Mouse (Mus musculus): ENCODE data around the gene Trpv4. TPM values are rescaled to one million over a fixed set of nuclear protein-coding genes. Genes with fewer than 3 reads are reported as not detected.

The Trpv4 gene
- polyA plus RNA-seq, 1 experiment, result 1.3 TPM

- no peaks in the 10 kb centered on the region for H3K4me1 ChIP-seq (ENCODE audit: control insufficient read depth, insufficient read depth, low read length)
- H3K27ac ChIP-seq (ENCODE audit: control insufficient read depth, insufficient read depth, low read depth, low read length, poor library complexity), result no peak overlapping the region
- 7% methylated on average over 12 of the region's 12 CpGs for WGBS
- no peak overlapping the region for H3K4me3 ChIP-seq (replicated peaks; ENCODE audit: control insufficient read depth, low read depth, low read length)
- TF ChIP-seq CTCF (IDR thresholded peaks at IDR 0.05; ENCODE audit: control insufficient read depth, insufficient read depth, low read length) (peak; percentile 87), POLR2A (IDR thresholded peaks at IDR 0.05; ENCODE audit: borderline replicate concordance, control insufficient read depth, low read depth, low read length) (0 out of 2 replicates have a peak, but pooled peaks have one; percentile 16)
These were observed 49.7 kb downstream of the Trpv4 start for GRCm38 (mm10) chr5:114608516-114608915.

GRCm38 (mm10) chr5:114607651-114608050 is 50.6 kb downstream of the Trpv4 start:
- 61% methylated on average over 8 of the region's 8 CpGs for WGBS
- no peak for TF ChIP-seq POLR2A (IDR thresholded peaks at IDR 0.05; ENCODE audit: borderline replicate concordance, control insufficient read depth, low read depth, low read length)
- no peak for TF ChIP-seq CTCF (IDR thresholded peaks at IDR 0.05; ENCODE audit: control insufficient read depth, insufficient read depth, low read length)

GRCm38 (mm10) chr5:114605981-114606380 is 52.2 kb downstream of the Trpv4 start:
- 64% methylated on average over 6 of the region's 6 CpGs for WGBS
- no peaks in the 10 kb centered on the region for H3K4me1 ChIP-seq (ENCODE audit: control insufficient read depth, insufficient read depth, low read length)
- TF ChIP-seq CTCF (IDR thresholded peaks at IDR 0.05; ENCODE audit: control insufficient read depth, insufficient read depth, low read length) (no peak), POLR2A (IDR thresholded peaks at IDR 0.05; ENCODE audit: borderline replicate concordance, control insufficient read depth, low read depth, low read length) (no peak)
- H3K4me3 ChIP-seq (replicated peaks; ENCODE audit: control insufficient read depth, low read depth, low read length), result no peak overlapping the region
- H3K27ac ChIP-seq (ENCODE audit: control insufficient read depth, insufficient read depth, low read depth, low read length, poor library complexity), result no peak overlapping the region

More at GRCm38 (mm10) chr5:114607651-114608050, 50.6 kb downstream of the Trpv4 start:
- H3K27ac ChIP-seq (ENCODE audit: control insufficient read depth, insufficient read depth, low read depth, low read length, poor library complexity), result no peak overlapping the region
- no peaks in the 10 kb centered on the region for H3K4me1 ChIP-seq (ENCODE audit: control insufficient read depth, insufficient read depth, low read length)
- no peak overlapping the region for H3K4me3 ChIP-seq (replicated peaks; ENCODE audit: control insufficient read depth, low read depth, low read length)

- Histone ChIP-seq H3K4me1 (ENCODE audit: control insufficient read depth, insufficient read depth, low read length) (no peaks in the 10 kb centered on the region), H3K4me3 (replicated peaks; ENCODE audit: control insufficient read depth, low read depth, low read length) (no peak overlapping the region), H3K27ac (ENCODE audit: control insufficient read depth, insufficient read depth, low read depth, low read length, poor library complexity) (no peak overlapping the region)
- TF ChIP-seq POLR2A (IDR thresholded peaks at IDR 0.05; ENCODE audit: borderline replicate concordance, control insufficient read depth, low read depth, low read length) (no peak), CTCF (IDR thresholded peaks at IDR 0.05; ENCODE audit: control insufficient read depth, insufficient read depth, low read length) (peak; percentile 42; the same call in 1 of the 2 replicates)
- 50% methylated on average over 11 of the region's 11 CpGs for WGBS
These were observed 53.4 kb downstream of the Trpv4 start for GRCm38 (mm10) chr5:114604781-114605290.

- TF ChIP-seq POLR2A (IDR thresholded peaks at IDR 0.05; ENCODE audit: borderline replicate concordance, control insufficient read depth, low read depth, low read length), result no peak
- no peak for TF ChIP-seq CTCF (IDR thresholded peaks at IDR 0.05; ENCODE audit: control insufficient read depth, insufficient read depth, low read length)
- WGBS, result 71% methylated on average over 5 of the region's 5 CpGs
These were observed 54.2 kb downstream of the Trpv4 start for GRCm38 (mm10) chr5:114603975-114604374.

GRCm38 (mm10) chr5:114602012-114602411 is 56.2 kb downstream of the Trpv4 start:
- no peak for TF ChIP-seq POLR2A (IDR thresholded peaks at IDR 0.05; ENCODE audit: borderline replicate concordance, control insufficient read depth, low read depth, low read length)
- TF ChIP-seq CTCF (IDR thresholded peaks at IDR 0.05; ENCODE audit: control insufficient read depth, insufficient read depth, low read length), result no peak
- WGBS, result 82% methylated on average over 8 of the region's 8 CpGs
- H3K27ac ChIP-seq (ENCODE audit: control insufficient read depth, insufficient read depth, low read depth, low read length, poor library complexity), result no peak overlapping the region

More at GRCm38 (mm10) chr5:114603975-114604374, 54.2 kb downstream of the Trpv4 start:
- no peak overlapping the region for H3K4me3 ChIP-seq (replicated peaks; ENCODE audit: control insufficient read depth, low read depth, low read length)
- no peaks in the 10 kb centered on the region for H3K4me1 ChIP-seq (ENCODE audit: control insufficient read depth, insufficient read depth, low read length)
- no peak overlapping the region for H3K27ac ChIP-seq (ENCODE audit: control insufficient read depth, insufficient read depth, low read depth, low read length, poor library complexity)

GRCm38 (mm10) chr5:114597652-114598051 is 60.6 kb downstream of the Trpv4 start:
- peaks cover 16% of the 10 kb centered on the region for H3K4me1 ChIP-seq (ENCODE audit: control insufficient read depth, insufficient read depth, low read length)
- 28% methylated on average over 6 of the region's 6 CpGs for WGBS
- H3K4me3 ChIP-seq (replicated peaks; ENCODE audit: control insufficient read depth, low read depth, low read length), result no peak overlapping the region
- peak overlapping the region; percentile 74 for H3K27ac ChIP-seq (ENCODE audit: control insufficient read depth, insufficient read depth, low read depth, low read length, poor library complexity)
- no peak for TF ChIP-seq CTCF (IDR thresholded peaks at IDR 0.05; ENCODE audit: control insufficient read depth, insufficient read depth, low read length)
- TF ChIP-seq POLR2A (IDR thresholded peaks at IDR 0.05; ENCODE audit: borderline replicate concordance, control insufficient read depth, low read depth, low read length), result no peak

More at GRCm38 (mm10) chr5:114602012-114602411, 56.2 kb downstream of the Trpv4 start:
- Histone ChIP-seq H3K4me3 (replicated peaks; ENCODE audit: control insufficient read depth, low read depth, low read length) (no peak overlapping the region), H3K4me1 (ENCODE audit: control insufficient read depth, insufficient read depth, low read length) (peaks cover 1% of the 10 kb centered on the region; the same call in 1 of the 2 replicates)

GRCm38 (mm10) chr5:114597222-114597621 is 61.0 kb downstream of the Trpv4 start:
- H3K4me3 ChIP-seq (replicated peaks; ENCODE audit: control insufficient read depth, low read depth, low read length), result no peak overlapping the region
- peaks cover 20% of the 10 kb centered on the region for H3K4me1 ChIP-seq (ENCODE audit: control insufficient read depth, insufficient read depth, low read length)
- TF ChIP-seq POLR2A (IDR thresholded peaks at IDR 0.05; ENCODE audit: borderline replicate concordance, control insufficient read depth, low read depth, low read length), result no peak
- no peak for TF ChIP-seq CTCF (IDR thresholded peaks at IDR 0.05; ENCODE audit: control insufficient read depth, insufficient read depth, low read length)
- peak overlapping the region; percentile 74 for H3K27ac ChIP-seq (ENCODE audit: control insufficient read depth, insufficient read depth, low read depth, low read length, poor library complexity)
- whole genome bisulfite sequencing, result 14% methylated on average over 8 of the region's 8 CpGs
